Mouse (Mus musculus) embryonic facial prominence, embryonic 15.5 days (tissue): ENCODE results near the gene Mtus2. TPM values are rescaled to one million over a fixed set of nuclear protein-coding genes. Genes with fewer than 3 reads are reported as not detected.
"Not testable (repeated sequence)": the region's sequence is repeated elsewhere in the genome, so short reads cannot be mapped to it uniquely, and the experiment has no call there.

ENCODE experiments used
- ATAC-seq: fragments of 200-750 bp; cut with Nextera tagmentation; 2 replicates; pipeline ENCODE4 v1.8.0; 2017; ENCODE audit warnings: low read depth, moderate TSS enrichment; ENCODE audit not compliant: insufficient number of reproducible peaks, low FRiP score, low TSS enrichment
- H3K27ac ChIP-seq: fragments of 300-500 bp; sonication (generic); replicated peaks from 2 replicates; pipeline ENCODE4 v1.5.1; 2015; ENCODE audit warnings: mild to moderate bottlenecking, inconsistent platforms
- H3K27me3 ChIP-seq: fragments of 300-500 bp; sonication (generic); 2 replicates; pipeline ENCODE4 v1.6.1; 2015; ENCODE audit warnings: inconsistent platforms
- H3K36me3 ChIP-seq: fragments of 300-500 bp; sonication (generic); 2 replicates; pipeline ENCODE4 v1.6.1; 2015; ENCODE audit warnings: mild to moderate bottlenecking, inconsistent platforms
- H3K4me1 ChIP-seq: fragments of 300-500 bp; sonication (generic); 2 replicates; pipeline ENCODE4 v1.6.1; 2015; ENCODE audit warnings: inconsistent platforms
- H3K4me2 ChIP-seq: fragments of 300-500 bp; sonication (generic); replicated peaks from 2 replicates; pipeline ENCODE4 v1.6.1; 2015; ENCODE audit warnings: mild to moderate bottlenecking, inconsistent platforms
- H3K4me3 ChIP-seq: fragments of 300-500 bp; sonication (generic); replicated peaks from 2 replicates; pipeline ENCODE4 v1.5.1; 2015; ENCODE audit warnings: mild to moderate bottlenecking, inconsistent platforms
- H3K9ac ChIP-seq: fragments of 300-500 bp; sonication (generic); 2 replicates; pipeline ENCODE4 v1.6.1; 2015; ENCODE audit warnings: inconsistent platforms
- H3K9me3 ChIP-seq: fragments of 300-500 bp; sonication (generic); replicated peaks from 2 replicates; pipeline ENCODE4 v1.6.1; 2016; ENCODE audit warnings: inconsistent platforms
- WGBS: fragments of 180-500 bp; shearing (Covaris S2); methylation state at CpG from one replicate; pipeline ENCODE4 v1.1.7; 2015; 5-methylcytosine and 5-hydroxymethylcytosine counted together
- polyA plus RNA-seq: library from polyadenylated mRNA; unstranded; fragments of >200 nt; fragmentation: Nextera tagmentation; extraction: Ambion mirVana; gene quantifications from 2 replicates; pipeline ENCODE4 v1.2.1, GENCODE M21; 2015

Mtus2 gene
- polyA plus RNA-seq, 1 experiment from 2014 or later, result 4.5 TPM

DNA sequence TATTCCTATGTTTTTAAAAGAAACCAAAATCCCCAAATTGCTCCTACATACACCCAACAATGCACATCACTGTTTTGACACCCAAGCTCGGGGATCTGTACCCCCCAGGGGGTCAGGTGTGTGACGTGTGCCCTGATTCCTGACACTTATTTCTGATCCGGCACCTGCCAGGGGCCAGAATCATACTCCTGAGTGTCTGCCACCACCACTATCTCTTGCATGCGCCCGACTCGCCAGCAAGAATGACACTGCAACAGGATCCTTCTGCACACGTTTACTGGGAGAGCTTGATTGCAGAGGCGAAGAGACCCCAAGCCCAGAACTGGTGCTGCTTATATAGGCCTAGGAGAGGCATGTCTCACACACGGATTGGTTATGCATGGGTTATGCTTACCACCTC, 369.2 kb downstream of the Mtus2 start:
- WGBS, result 93% methylated on average over 9 of the region's 9 CpGs
- not testable (repeated sequence) for H3K36me3 ChIP-seq, ATAC-seq

DNA sequence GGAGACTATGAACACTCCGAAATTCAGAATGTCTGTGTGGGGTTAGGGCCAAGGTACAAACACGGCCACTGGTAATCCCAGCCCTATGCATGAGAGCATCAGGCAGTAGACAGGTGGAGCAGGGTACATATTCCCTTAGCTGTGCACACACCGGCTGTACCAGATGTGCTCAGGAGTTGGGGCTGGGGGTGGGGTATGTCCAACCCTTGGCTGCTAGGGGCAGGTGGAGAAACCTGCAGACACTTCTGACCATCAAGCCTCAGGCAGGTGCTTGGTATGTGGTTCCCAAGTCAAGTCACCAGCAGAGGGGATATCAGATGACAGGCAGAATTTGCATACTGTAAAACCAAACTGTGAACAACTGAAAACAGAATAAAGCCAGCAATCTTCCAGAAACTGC, 371.9 kb downstream of the Mtus2 start:
- Histone ChIP-seq H3K4me2 (no peak overlapping the region), H3K27me3 (no peaks in the 10 kb centered on the region), H3K4me1 (no peaks in the 10 kb centered on the region), H3K9me3 (no peaks in the 10 kb centered on the region), H3K9ac (no peak overlapping the region), H3K4me3 (no peak overlapping the region), H3K36me3 (0 out of 2 replicates have a peak, but pooled peaks cover 8% of the 10 kb centered on the region), H3K27ac (no peak overlapping the region)
- no peak for ATAC-seq
- 82% methylated on average over 3 of the region's 3 CpGs for WGBS

More for the DNA sequence above, 369.2 kb downstream of the Mtus2 start:
- not testable (repeated sequence) for H3K27ac ChIP-seq, H3K9ac ChIP-seq, H3K4me1 ChIP-seq, H3K4me2 ChIP-seq, H3K27me3 ChIP-seq, H3K4me3 ChIP-seq, H3K9me3 ChIP-seq

DNA sequence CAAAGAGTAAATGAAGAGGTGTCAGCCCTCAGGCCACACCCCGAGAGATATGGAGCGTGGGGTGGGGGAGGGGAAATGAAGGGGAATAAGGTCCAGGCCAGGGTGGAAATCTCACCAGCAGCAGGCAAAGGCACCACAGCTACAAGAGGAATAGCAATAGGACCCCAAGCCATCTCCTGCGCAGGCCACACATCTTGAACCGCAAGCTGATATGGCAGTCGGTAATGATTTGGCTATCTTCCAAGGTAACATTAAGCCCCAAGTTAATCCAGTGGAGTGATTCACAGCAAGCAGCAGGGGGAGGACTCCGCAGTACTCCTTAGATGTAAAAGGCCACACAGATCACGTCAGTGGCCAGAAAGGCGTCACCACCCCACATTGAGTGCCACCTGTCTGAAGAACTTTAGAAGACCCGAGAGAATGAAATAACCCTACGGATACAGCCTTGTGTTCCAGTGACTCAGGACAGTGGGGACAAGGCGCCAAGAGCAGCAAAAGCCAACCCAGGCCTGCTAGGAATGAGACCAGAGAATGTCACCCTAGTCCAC, 374.2 kb downstream of the Mtus2 start:
- no peaks in the 10 kb centered on the region for H3K9me3 ChIP-seq
- H3K27me3 ChIP-seq, result no peaks in the 10 kb centered on the region
- 64% methylated on average over 11 of the region's 11 CpGs for WGBS
- peaks cover 12% of the 10 kb centered on the region; the same call in 1 of the 2 replicates for H3K36me3 ChIP-seq
- no peak overlapping the region for H3K9ac ChIP-seq
- no peaks in the 10 kb centered on the region for H3K4me1 ChIP-seq
- no peak overlapping the region for H3K27ac ChIP-seq
- ATAC-seq, result peak; percentile 9
- no peak overlapping the region for H3K4me3 ChIP-seq
- H3K4me2 ChIP-seq, result no peak overlapping the region

DNA sequence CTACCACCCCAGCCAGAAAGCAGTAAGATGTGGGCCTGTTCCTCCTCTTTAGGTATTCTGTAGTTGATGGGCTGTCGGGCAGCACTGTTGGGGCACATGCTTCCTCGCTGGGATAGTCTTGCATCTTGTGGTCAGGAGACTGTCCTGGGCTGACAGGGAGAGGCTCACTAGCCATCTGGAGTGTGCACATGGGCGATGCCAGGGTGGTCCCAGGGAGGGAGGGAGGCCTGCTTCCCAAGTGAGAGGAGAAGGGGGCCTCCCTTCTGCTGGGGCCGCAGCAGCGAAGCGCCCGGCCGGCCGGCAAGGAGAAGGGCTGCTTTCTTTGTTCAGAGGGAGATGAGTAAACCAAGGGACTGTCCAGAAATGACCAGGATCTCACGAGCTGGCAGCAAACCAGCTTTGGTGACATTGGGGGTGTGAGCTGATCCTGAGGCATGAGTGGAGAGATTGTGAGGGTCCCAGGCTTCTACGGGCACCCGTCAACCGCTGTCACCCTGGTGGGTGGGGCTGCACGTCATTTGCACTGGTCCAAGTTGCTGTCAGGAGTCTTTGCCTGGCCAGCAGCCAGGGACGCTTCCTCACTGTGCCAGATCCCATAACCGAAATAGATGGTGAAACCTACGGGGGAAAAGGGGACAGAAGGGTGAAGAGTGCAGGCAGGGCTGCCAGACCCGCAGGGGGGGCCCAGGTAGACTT, 375.0 kb downstream of the Mtus2 start:
- no peak overlapping the region for H3K4me2 ChIP-seq
- no peaks in the 10 kb centered on the region for H3K27me3 ChIP-seq
- 83% methylated on average over 18 of the region's 18 CpGs for WGBS
- no peak overlapping the region for H3K27ac ChIP-seq
- H3K4me1 ChIP-seq, result no peaks in the 10 kb centered on the region
- no peak overlapping the region for H3K9ac ChIP-seq
- no peak for ATAC-seq
- no peak overlapping the region for H3K4me3 ChIP-seq
- peaks cover 12% of the 10 kb centered on the region for H3K36me3 ChIP-seq
- H3K9me3 ChIP-seq, result no peaks in the 10 kb centered on the region

DNA sequence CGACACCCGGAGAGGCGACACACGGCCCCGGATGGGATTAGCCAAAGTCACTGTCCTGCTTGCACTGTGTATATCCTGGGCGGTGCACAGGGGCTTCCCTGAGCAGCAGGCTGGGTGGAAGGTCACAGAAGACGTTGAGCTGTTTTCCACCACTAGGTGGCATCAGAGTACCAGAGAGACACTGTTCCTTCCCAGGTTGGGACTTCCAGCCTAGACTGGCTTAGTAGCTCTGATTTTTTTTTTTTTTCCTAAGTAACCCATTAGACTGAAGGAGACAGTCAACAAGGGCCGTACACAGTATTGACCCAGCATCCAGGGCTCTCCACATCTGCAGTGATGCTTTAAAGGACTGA, 375.5 kb downstream of the Mtus2 start:
- Histone ChIP-seq H3K27me3 (no peaks in the 10 kb centered on the region), H3K27ac (no peak overlapping the region), H3K9ac (no peak overlapping the region), H3K9me3 (no peaks in the 10 kb centered on the region), H3K4me1 (no peaks in the 10 kb centered on the region), H3K36me3 (peaks cover 12% of the 10 kb centered on the region), H3K4me3 (no peak overlapping the region), H3K4me2 (no peak overlapping the region)
- peak; percentile 40; the same call in 1 of the 2 replicates for ATAC-seq
- 30% methylated on average over 8 of the region's 8 CpGs for WGBS

DNA sequence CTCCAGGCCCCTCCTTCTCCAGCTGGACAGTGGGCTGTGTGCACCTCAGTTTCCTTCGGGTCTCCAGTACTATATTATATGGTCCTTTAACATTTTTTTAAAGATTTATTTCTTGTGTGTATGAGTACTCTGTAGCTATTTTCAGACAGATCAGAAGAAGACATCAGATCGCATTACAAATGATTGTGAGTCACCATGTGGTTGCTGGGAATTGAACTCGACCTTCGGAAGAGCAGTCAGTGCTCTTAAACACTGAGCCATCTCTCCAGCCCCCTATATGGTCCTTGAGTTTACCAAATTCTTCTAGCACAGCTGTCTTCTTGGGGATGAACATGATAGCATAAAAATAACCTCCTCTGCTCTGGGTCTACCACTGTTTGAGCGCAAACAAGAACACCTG, 382.0 kb downstream of the Mtus2 start:
- 81% methylated on average over 5 of the region's 5 CpGs for WGBS
- H3K4me2 ChIP-seq, result no peak overlapping the region
- no peaks in the 10 kb centered on the region for H3K27me3 ChIP-seq
- H3K9ac ChIP-seq, result no peak overlapping the region
- H3K9me3 ChIP-seq, result no peaks in the 10 kb centered on the region
- H3K36me3 ChIP-seq, result peaks cover 4% of the 10 kb centered on the region
- H3K27ac ChIP-seq, result no peak overlapping the region
- H3K4me3 ChIP-seq, result no peak overlapping the region
- no peak for ATAC-seq
- 0 out of 2 replicates have a peak, but pooled peaks cover 4% of the 10 kb centered on the region for H3K4me1 ChIP-seq

DNA sequence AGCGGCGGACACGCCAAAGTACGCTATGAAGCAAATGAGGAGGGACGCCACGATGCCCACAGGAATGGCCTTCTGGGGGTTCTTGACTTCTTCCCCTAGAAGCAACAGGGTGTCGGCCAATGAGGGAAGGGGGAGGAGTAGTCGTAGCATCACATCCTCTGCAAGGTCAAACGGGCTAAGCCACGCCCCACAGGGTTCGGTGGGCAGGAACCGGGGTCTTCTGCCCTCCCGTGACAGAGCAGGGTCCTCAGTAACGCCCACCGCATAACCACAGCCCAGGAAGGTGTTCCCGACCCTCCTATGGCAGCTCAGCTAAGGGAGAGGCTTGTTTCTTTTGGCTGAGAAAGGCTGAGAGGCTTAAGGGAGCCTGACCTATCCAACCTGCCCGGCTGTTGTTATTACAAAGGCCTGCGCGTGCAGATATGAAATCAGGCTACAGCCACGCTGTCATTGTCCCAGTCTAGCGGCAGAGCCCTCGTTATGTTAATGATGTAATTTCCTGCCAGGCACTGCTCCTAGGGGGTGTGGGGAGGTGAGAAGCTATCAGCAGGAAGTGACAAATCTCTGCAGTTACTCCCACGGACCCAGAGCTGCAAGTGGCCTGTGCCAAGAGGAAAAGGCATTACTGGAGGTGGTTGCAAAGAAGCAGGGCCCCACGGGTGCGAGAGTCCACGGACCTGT, 385.1 kb downstream of the Mtus2 start:
- peak overlapping the region; percentile 13 for H3K4me3 ChIP-seq
- H3K9ac ChIP-seq, result no peak overlapping the region
- WGBS, result 42% methylated on average over 26 of the region's 26 CpGs
- H3K4me2 ChIP-seq, result peak overlapping the region; percentile 34
- peak overlapping the region; percentile 34; the same call in 1 of the 2 replicates for H3K27ac ChIP-seq
- 0 out of 2 replicates have a peak, but pooled peaks cover 4% of the 10 kb centered on the region for H3K4me1 ChIP-seq
- peak; percentile 59; the same call in 1 of the 2 replicates for ATAC-seq
- H3K9me3 ChIP-seq, result no peaks in the 10 kb centered on the region
- H3K27me3 ChIP-seq, result no peaks in the 10 kb centered on the region
- H3K36me3 ChIP-seq, result 0 out of 2 replicates have a peak, but pooled peaks cover 8% of the 10 kb centered on the region

DNA sequence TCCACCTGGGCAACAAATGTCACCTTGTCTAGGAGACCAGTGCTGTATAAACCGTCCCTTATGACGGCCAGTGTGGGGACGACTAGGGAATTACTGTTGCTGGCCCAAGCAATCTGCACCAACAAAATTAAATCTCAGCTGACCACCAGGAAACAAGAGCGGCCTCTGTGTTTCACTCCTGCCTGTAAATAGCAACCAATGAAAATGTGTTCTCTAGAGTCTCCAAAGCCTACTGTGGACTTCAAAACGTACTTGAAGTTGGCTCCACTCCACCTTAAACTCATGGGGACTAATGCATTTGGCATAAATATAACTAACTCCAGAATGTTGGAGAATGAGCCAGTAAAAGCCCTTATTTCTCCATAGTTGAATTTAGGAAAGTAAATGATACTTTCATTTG, 387.3 kb downstream of the Mtus2 start:
- peaks cover 9% of the 10 kb centered on the region for H3K4me1 ChIP-seq
- H3K9ac ChIP-seq, result no peak overlapping the region
- 0 out of 2 replicates have a peak, but pooled peaks cover 8% of the 10 kb centered on the region for H3K36me3 ChIP-seq
- 0 out of 2 replicates have a peak, but pooled peaks have one; percentile 16 for ATAC-seq
- WGBS, result 62% methylated on average over 5 of the region's 5 CpGs
- no peaks in the 10 kb centered on the region for H3K27me3 ChIP-seq
- no peak overlapping the region for H3K4me3 ChIP-seq
- H3K27ac ChIP-seq, result 0 out of 2 replicates have a peak overlapping the region, but pooled peaks have one; percentile 12
- H3K4me2 ChIP-seq, result no peak overlapping the region
- no peaks in the 10 kb centered on the region for H3K9me3 ChIP-seq

DNA sequence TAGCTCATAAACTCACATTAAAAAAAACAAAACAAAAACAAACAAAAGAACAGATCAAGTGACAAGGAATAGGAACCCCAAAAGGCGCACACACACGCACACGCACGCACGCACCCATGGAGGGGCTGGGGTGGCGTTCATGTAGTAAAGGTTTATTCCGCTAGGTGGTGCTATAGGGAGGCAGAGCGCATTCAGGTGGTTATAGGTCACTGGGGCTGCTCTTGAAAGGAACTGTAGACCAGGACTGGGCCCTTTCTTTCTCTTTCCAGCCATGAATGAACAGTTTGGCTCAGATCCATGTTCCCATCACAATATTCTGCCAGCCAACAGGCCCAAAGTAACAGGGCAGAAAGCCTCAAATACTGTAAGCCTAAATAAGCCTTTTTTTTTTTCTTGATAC, 389.4 kb downstream of the Mtus2 start:
- Histone ChIP-seq H3K4me3 (no peak overlapping the region), H3K36me3 (0 out of 2 replicates have a peak, but pooled peaks cover 8% of the 10 kb centered on the region), H3K27ac (no peak overlapping the region), H3K9me3 (no peaks in the 10 kb centered on the region), H3K9ac (no peak overlapping the region), H3K27me3 (no peaks in the 10 kb centered on the region), H3K4me2 (no peak overlapping the region), H3K4me1 (peaks cover 14% of the 10 kb centered on the region)
- WGBS, result 87% methylated on average over 8 of the region's 8 CpGs
- no peak for ATAC-seq

DNA sequence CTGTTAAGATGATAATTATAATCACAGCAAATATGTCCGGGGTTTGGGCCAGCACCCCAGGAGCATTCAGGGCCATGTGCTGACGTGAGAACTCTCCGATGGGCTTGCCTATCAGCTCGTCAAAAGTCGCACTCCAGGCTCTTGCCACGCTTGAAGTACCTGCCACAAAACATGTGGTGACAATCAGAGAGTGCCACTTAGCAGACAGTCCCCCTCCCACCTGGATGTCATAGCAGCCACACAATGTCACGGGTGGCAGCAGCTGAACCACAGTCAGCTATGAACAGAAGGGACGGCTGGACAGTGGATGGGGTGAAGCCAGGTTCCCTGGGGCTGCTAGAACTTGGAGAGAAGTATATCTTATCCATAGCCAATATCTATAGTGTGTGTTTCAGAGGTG, 391.0 kb downstream of the Mtus2 start:
- Histone ChIP-seq H3K27ac (no peak overlapping the region), H3K9me3 (no peaks in the 10 kb centered on the region), H3K4me1 (peaks cover 11% of the 10 kb centered on the region), H3K4me2 (no peak overlapping the region), H3K4me3 (no peak overlapping the region), H3K36me3 (0 out of 2 replicates have a peak, but pooled peaks cover 8% of the 10 kb centered on the region), H3K9ac (no peak overlapping the region), H3K27me3 (no peaks in the 10 kb centered on the region)
- no peak for ATAC-seq
- WGBS, result 77% methylated on average over 8 of the region's 8 CpGs

DNA sequence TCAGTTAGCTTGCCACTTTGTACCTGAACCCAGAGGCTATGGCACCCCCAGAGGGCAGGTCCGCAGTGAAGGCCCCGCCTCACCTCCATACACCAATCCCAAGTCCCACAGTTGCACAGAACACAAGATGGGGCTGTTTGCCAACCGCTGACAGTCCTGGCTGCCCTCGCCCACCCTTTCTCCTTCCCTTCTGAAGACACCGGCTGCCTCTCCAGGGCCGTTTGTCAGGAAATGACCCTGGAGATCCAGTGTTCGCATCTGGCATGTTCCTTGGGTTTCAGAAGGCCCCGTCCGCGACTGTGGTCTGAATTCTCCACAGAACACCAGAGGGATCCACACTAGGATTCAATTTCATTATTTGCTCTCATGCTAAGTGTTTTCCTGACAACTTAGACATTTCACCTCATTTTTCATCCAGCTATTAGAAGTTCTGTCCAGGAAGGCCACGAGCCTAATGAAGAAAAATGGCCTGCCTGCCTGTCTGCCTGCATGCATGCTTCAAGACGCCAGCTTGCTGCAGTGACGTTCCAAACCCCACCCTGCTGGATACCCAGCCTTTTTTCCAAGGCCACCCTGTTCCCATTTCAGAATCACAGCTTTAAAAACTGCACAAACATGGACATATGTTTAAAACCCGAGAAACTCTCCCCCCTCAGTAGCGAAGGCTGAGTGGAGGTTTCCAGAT, 392.3 kb downstream of the Mtus2 start:
- H3K27ac ChIP-seq, result peak overlapping the region; percentile 39; the same call in 1 of the 2 replicates
- H3K4me1 ChIP-seq, result peaks cover 12% of the 10 kb centered on the region
- 0 out of 2 replicates have a peak, but pooled peaks cover 8% of the 10 kb centered on the region for H3K36me3 ChIP-seq
- no peak; the same call in 1 of the 2 replicates for ATAC-seq
- H3K4me2 ChIP-seq, result no peak overlapping the region
- 65% methylated on average over 15 of the region's 15 CpGs for WGBS
- H3K27me3 ChIP-seq, result no peaks in the 10 kb centered on the region
- H3K4me3 ChIP-seq, result no peak overlapping the region
- no peak overlapping the region for H3K9ac ChIP-seq
- no peaks in the 10 kb centered on the region for H3K9me3 ChIP-seq
